Mouse (Mus musculus) common myeloid progenitor, adult 5-6 weeks (primary cell): ENCODE data around the gene Hpca. TPM values are rescaled to one million over a fixed set of nuclear protein-coding genes. Genes with fewer than 3 reads are reported as not detected.

ENCODE experiments used
- ATAC-seq: replicated peaks from 2 replicates; pipeline ENCODE4 v1.8.0; 2016; ENCODE audit warnings: low read depth, mild to moderate bottlenecking, moderate TSS enrichment, inconsistent platforms; ENCODE audit not compliant: poor library complexity, severe bottlenecking
- total RNA-seq: library from RNA; stranded (forward); fragments of 200-1000, 187-1606 nt; gene quantifications from 2 replicates; pipeline ENCODE4 v1.2.3, GENCODE M21; 2017

The Hpca gene
- total RNA-seq, 1 experiment from 2014 or later, result 0.41 TPM

DNA sequence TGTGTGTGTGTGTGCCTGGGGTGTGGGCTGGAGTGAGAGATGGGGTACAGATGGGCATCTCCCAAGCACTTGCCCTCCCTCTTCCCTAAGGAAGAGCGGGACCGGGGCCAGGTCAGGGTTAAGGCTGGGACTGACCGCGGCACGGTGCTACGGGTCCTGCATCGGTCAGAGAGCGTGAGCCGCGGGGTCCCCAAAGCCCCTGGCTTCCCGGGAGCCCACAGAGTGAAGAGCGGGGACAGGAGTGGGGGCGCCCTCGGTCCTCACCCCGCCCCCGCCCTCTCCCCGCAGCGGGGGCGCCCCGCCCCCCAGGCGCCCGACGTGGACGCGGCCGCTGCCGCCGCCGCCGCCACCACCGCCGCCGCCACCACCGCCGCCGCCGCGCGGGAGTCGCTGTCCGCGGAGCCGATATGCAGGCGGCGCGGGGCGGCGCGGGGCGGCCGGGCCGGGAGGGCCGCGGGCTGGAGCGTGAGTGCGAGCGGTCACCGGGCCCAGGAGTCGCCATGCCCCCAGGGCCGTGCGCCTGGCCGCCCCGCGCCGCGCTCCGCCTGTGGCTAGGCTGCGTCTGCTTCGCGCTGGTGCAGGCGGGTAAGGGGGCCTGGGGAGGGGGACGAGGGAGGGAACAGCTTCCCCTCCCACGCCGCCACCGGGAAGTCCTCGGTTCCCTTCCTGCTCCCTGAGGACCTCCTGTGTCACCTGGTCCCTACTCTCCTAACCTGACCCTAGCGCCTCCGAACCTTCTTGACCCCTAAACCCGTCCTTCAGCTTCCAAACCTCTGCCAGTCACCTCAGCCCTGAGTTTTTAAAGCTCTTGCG is 14.9 kb upstream of the Hpca start, which contains the start of gene Fndc5:
TSS of gene Fndc5 (plus strand) at position 421 of the 813 bp plus-strand sequence.
- no peak for ATAC-seq

DNA sequence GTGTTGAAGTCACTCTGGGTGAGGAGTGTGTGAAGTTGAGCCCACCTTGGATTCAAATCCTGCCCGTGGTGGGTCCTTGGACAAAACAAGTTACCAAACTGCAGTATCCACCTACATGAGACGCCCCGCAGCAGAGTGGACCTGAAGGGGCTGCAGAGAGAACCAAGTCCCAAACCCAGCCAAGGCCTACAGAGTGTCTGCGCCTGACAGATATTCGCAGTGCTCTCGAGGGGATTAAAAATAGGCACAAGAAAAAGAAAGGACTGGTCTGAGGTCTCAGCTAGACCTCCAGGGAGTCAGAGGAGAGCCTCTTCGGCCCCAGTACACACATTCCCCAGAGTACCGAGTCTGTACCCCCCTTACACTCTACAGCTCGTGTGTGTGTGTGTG is 14.3 kb upstream of the Hpca start:
- ATAC-seq, result no peak

DNA sequence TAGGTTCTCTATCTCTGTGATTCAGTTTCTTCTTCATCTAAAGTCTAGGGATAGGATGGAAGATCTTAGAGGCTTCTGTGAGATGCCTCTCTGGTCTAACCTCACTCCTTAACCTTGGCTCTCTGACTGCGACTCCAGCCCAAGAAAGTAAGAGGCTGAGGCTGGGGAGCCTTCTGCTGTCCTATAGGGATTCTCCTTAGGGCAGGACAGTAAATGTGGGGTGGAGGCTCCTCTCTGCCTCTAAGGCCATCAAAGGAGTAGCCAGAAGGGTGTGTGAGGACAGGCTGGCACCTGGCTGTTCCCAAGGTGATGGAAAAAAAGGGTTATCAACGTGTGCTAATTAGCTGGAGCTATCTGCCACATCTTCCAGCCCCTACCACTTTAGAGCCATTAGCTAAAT is 13.8 kb upstream of the Hpca start:
- no peak for ATAC-seq

DNA sequence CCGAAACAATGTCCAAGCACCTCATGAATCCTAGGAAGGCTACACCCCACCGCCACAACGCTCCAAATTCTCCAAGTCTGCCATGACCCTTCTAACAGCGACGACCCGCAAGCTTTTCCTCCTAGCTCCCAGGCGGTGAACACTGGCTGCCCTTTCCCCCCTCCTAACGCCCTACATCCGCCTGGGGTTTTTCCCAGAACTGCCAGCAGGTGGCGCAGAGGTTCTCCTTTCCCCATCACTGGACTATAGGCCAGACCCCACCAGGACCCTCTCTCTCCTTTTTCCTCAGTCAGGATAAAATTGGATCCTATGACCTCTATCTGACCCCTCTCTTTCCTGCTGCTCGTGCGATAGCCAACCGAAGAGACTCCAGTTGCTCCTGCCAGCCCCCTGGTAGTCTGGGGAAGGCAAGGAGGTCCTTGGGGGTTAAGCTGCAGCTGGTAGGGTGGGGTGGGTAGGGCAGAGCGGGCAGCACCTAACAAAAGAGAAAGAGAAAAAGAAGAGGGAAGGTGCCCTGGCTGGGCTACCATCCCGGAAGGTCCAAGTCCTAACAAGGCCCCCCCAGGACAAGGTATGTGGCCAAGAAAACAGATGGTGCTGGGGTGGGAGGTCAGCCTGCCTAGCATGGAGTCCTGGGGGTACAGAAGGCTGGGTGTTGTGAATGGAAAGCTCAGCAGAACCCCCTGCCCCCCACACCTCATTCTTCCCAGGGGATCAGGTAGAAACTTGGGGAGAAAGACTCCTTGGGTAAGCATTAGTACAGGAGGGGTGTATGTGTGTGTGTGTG is 13.2 kb upstream of the Hpca start:
- ATAC-seq, result peak; percentile 55

DNA sequence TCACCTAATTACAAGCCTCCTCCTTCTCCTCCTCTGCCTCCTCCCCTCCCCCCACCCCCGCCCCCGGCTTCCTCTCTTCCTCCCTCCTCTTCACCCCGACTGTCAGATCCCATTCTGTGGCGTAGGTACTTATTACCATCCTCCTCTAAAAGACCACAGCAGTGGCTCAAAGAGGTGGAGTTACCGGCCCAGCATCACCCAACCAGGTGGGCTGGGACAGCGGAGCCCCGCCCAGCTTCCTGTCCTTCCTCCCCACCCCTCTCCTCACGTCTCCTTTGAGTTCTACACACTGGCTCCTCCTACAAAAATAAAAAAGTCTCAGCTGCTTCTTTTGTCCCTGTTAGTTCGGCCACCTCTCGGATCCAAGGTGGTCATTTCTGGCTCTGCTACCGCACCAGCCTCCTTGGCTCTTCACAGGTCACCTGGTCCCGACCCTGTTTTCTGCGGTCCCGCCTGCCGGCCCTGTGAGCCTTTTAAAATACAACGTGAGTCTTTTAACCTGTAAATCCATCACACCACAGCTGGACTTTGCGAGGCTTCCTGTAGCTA is 9.0 kb upstream of the Hpca start:
- peak; percentile 27; the same call in 1 of the 2 replicates for ATAC-seq

DNA sequence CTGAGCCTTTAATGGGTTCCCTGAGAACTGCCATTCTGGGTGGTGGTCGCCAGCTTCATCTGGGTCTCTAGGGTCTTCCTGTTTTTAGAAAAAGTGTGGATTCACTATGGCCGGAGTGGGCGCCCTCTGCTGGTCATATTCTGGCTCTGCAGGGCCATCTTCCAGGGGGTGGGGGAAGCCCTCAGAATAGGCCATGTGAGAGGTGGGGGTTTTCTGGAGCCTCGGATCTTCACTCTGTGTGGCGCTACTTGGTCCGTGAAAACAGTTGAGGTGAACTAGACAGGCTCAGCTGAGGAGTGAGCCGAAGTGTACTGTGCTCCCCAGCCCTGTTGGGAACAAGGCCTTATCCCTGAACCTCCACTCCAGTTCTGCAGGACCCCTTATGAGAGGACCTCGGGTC is 8.3 kb upstream of the Hpca start:
- peak; percentile 53 for ATAC-seq

DNA sequence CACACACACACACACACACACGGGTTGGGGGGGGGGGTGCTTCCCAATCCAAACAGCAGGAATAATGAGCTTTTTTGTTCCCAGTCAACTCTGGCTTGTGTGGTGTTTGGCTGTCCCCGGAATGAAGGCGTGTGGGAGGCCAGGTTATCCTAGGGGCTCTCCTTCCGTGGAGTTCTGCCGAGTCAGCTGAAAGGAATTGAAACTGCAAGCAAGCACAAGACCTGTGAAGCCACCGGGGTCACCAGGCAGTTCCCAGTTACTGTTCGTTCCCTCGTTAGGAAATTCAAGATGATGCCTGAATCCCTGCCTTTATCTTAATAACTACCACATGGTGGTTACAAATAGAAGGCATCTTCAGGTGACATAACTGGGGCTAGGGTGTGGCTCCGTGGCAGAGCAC is 7.6 kb upstream of the Hpca start:
- no peak for ATAC-seq

DNA sequence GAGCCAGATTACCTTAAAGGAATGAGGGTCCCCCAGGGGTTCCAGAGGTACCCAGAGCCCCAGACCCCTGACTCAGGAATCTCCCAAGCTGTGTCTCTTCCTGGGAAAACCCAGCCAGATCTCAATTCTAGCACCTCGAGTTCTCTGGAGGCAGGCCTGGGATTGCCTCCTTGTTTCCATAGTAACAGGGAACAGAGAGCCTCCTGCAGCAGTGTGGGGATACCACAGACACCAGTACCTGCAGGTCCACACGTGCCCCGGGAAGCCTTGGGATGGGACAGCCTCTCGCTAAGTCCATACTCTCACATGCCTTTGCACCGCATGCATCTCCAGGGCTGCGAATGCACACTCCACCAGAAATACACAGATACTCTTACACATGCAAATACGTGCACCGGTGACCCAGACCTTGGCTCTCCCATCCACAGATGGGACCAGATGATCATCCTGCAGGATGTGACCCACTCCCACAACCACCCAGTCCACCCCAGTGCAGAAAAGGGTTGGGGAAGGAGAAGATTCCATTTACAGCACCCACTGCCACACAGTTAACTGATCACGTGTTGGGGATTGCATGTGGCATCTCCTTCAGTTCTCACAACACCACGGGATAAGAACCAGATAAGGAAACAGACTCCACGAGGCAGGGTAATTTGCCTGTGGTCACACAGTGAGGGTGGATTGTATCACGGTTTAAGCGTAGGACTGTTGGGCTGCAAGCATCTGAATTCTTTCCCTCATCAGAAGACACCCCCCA is 6.9 kb upstream of the Hpca start:
- no peak for ATAC-seq

DNA sequence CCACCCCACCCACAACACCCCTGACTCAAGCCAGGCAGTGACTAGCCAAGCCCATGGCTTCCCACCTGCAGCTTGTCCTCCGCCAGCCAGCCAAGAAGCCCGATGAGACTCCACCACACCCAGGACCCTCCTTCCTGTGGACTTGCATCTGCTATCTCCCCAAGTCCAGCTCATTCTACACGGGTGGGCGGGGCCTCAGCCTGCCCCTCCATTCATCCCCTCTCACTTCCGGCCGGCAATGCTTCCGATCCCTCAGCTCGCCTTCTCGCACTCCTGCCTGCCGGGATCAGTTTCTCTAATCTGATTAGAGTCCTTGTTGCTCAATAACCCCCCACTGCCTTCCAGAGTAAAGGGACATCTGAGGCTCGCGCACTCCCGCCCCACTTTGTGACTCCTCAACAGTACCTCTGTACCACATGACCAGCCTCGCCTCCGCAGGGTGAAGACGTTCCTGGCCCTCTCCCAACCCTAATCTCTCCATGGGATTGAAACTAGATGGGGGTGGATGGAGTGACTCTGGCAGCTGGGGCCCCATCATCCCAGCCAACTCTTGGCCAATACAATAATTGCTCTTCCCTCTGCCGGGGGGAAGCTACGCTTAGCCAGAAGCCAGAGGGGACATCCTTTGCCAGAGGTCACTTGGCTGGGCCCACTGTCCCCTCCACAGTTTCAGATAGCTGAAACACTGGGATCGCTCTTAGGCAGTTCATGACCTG is 4.1 kb upstream of the Hpca start:
- ATAC-seq, result no peak

DNA sequence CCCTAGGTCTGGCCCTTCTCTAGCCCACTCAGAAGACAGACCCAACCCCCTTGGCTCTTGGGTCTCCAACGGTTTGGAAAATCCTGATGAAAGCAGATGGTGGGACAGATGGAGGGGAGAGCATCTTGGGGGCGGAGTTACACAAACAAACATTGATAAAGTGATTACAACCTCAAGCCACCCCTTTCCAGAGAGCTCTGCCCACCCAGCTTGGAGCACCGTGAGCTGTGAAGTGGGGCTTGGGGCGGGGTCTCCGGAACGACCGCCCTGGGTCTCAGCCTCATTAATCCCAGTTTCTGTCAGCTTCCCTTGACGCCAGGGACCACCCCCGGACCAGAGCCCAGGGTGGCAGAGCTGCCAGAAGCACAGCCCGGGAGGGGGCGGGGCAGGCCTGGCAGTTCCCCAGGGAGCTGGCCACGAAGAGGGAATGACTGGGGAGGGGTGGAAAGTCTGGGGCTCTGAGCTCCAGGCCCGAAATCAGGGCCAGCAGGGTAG is 2.9 kb upstream of the Hpca start:
- ATAC-seq, result no peak

DNA sequence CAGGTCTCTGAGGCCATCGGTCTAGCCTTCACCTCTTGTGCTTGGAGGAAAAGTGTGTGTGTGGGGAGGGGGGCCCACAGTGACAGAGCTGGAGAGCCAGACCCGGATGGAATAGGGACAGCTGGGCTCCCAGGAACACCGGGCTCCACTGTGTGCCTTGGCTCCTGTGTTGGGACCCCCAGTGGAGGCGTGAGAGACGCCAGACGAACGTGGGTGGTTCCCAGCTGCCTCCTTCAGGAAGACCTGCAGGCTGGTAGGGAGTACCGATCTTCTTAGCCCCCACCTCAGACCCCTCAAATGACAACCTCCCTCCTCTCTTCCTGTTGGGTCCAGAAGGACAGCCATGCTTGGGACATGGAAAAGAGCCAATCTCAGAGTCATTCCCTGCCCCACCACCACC is 883 bp upstream of the Hpca start:
- ATAC-seq, result no peak

DNA sequence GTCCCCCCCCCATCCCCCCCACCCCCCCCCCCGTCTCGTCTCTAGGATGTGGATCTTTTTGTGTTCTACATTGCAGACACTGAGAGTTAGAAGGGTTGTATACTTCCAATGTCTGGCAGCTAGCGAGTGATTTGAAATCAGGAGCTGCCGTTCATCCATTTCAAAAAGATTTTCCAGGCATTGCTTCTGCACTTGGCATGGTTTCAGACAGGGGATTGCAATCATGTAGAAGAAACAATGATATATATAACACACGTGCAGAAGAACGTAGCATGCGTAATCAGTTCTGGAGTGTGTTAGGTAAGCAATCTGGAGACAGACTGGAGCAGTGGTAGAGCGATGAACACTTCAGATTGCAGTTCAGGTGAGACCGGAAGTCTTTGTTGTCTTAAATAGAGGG is 271 bp upstream of the Hpca start:
- no peak for ATAC-seq

DNA sequence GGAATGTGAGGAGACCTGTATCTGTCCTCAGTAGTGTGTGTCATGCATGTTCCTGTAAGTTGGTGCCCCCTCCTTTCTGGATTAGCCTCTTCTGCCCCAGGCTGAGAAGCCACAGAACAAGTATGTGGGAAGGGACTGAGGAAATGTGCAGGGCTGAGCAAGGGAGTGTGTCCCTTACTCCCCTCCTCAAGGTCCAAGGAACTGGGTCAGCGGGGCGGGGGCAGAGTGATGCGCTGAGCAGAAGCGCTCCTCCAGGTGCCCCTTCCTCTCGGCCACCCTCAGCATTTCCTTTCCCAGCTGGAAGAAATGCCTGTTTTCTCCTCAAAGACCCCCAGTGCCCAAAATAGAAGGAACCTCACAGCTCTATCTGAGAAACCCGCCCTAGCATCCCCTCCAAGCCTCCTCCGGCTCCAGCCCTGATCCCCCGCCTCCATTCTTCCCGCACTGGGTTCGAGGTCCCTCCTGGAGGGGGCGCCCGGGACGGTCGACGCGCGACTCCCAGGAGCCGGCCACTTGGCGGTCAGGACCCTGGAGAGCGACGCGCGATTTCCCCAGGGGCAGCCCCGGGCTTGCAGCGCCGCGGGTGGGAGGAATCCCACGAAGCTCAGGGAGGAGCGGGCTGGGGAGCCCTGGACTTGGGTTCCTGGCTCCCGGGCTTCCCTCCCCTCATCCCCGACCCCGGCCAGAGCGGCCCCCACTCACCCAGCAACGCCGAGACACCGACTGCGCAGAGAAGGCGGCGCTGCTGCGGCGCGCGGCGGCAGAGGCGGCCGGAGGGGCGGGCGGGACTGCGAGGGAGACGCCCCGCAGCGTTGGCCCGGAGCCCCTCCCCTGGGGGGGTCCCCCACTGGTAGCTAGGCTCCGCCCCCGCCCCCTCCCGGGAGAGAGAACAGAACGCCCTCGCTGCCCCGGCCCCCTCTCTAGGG is 1.1 kb downstream of the Hpca start:
- ATAC-seq, result peak; percentile 84

DNA sequence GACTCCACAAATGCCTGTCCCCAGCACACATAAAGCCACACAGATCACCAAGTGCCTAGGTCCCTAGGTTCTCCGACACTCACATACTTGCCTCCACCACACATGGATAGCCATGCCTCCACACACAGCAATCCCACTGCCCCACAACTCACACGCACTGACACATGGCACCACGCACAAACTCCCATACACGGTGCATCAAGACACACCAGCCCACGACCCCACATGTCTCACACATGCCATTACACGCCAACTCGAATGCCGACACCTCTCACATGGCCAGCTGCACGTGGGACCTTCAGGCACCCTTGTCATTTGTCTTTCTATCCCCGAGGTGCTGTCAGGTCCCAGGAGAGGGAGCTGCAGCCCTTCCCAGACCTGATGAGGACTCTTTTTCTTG is 2.1 kb downstream of the Hpca start:
- no peak for ATAC-seq

DNA sequence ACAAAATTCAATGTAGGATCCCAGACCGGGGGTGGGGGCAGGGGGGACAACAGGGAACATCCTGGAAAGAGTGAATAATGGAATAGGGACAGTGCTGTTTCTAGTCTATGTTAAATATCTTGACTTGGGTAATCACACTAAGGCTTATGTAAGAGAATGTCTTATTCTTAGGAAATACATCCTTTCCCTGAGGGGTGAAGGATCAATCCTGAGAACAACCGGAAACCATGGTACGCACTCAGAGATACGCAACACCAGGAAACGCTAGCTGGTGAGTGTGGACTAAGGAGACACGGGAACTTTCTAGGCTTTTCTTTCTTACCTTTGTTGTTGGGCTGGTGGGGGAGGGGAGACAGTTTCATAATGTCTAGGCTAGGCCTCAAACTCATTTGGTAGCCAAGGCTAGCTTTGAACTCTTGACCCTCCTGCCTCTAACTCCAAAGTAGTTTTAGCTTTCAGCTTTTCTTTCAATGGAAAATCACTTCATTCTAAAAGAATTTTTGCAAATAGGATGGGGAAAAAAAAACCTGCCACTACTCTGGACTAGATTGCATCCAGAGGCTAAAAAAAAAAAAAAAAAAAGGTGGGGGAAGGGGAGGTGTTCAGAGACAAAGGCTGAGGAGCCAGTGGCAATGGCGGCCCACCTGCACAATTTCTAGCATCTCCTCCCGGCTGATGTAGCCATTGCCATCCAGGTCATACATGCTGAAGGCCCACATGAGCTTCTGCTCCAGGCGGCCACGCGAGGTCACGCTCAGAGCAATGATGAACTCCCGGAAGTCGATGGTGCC is 3.9 kb downstream of the Hpca start:
- no peak for ATAC-seq

DNA sequence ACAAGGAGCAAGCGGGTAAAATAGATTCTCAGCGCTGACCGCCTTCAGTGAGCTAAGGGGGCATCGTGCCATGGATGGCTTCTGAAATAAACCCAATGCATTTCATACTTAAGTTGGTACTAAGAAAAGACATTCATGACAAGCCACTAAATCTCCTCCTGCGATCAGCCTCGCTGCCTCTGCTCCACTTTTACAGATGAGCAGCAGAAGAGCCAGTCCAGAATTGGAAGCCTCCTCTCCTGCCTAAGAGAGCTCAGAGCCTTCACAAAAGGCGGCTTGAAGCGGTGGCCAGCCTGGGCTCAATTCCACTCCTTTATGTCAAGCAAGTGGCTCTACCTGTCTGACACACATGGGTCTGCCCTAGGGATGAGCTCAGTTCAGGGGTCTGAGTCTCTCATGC is 5.1 kb downstream of the Hpca start:
- no peak for ATAC-seq

DNA sequence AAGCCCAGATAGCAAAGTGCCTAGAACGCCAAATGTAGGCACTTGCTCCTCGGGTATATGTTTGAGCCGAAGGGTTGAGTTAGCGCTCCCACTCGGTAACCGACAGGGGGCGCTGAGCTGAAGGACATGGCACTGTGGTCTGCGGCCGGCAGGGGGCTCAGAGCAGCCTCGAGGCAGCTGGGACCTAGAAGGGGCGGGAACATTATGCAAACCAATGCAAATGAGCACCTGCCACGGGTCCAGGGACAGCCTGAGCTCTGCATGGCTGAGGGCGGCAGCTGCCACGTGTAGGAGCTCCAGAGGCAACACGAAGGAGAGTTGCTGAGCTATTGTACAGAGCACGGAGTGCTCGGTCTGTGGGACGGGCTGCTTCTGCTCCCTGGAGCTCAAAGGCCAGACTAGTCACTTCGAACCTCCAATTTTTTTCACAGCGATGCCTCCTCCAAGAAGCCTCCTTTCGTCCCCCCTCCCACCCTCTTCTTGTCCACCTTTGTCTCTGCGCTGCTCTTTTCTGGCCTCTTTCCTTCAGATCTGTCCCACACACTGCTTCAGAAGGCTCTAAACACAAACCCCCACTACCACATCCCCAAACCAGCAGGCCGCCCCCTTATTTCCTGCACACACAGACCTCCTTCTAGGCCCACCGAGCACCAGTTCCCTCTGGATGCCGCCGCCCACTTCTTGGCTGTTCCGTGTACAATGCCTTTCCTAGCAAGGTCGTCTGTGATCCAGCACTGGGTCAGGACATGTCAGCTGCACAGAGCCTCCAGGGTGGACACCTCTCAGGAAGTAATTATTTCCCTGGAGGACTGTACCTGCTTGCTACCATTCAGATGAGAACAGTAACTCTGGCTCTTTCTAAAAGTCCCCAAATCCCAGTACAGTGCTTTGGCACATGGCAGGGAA is 8.5 kb downstream of the Hpca start:
- ATAC-seq, result peak; percentile 91
